Mouse (Mus musculus) stomach, postnatal 0 days (tissue): ENCODE data around the gene Rubcn.

Experiments used
- CTCF ChIP-seq: IDR thresholded peaks from 2 replicates; pipeline ENCODE4 v1.5.1; 2016; ENCODE audit warnings: antibody characterized with exemption, low read depth, mild to moderate bottlenecking, moderate library complexity
- EP300 ChIP-seq: optimal IDR thresholded peaks from 2 replicates; pipeline ENCODE3; 2016; ENCODE audit warnings: antibody characterized with exemption

DNA sequence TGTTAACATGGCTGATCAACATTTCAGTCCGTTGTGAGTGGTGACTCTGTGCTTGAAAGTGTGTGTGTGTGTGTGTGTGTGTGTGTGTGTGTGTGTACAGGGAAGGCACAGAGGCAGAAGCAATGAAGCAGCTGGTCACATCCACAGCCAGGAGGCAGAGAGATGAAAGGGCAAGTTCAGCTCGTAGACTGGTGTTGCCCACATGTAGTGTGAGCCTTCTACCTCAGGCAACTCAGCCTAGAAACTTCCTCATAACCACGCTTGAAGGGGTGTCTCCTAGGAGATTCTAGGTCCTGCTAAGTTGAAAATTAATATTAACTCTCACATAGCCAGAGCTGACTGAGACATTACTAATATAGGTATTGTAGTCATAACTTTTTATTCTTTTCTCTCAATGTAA is 4.2 kb downstream of the Rubcn start:
- TF ChIP-seq CTCF (no peak), EP300 (no peak)
